Mouse (Mus musculus): ENCODE results near the gene Zfp629.

The Zfp629 gene

DNA sequence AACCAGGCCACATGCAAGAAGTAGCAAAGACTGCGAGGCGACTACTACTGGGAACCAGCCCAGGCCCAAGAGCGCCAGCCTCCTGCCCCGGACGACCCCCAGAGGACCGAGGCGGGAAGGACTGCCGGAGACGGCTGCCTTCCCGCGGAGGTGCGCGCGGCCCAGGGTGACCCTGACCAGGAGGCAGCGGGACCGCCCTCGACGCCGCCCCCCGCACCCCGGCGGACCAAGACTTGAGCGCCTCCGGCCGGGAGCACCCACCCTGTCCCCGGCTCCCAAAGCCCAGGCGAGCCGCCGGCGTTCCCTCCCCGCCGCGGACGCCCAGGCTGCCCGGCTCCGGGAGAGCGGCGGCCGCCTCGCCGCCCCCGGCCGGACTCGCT, 1.1 kb downstream of the Zfp629 start:
- peak; percentile 19 for DNase-seq (ENCODE audit: low read depth, low spot score)

DNA sequence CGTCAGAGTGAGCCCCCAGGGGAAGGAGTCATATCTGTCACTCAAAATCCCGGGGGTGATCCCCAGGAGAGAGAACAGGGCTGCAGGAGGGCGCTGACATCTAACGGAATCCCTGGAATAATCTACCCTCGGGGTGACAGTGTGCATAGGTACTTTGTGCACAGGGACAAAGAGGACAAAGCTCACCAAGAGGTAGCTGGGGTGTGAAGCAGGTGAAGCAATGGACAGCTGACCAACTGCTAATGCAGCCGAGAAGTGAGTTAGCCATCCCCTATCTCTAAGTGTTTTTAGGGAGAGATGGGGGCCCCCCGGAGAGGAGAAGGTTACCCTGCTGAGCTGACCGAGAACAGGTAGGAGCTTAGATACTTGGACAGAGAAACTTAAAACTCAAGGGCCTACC, 1.5 kb downstream of the Zfp629 start:
- DNase-seq (ENCODE audit: low read depth, low spot score) = no peak

DNA sequence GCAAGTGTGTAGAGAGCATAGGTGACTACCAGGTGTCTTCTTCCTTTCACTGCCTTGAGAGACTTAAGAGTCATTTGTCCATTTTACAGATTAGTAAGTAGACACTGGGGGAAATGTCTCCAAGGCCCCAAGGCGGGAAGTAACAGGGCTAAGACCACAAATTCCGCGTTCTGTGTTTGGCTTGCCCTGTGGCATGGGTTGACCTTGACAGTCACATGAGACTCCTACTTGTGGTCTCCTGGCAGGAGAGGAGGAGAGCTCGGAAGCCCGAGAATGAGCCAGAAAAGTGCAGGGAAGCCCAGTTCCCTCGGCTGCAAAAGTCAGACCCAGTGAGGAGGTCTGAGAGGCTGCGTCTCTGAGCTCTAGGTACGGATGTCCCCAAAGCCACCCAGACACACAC, 2.1 kb downstream of the Zfp629 start:
- no peak for DNase-seq (ENCODE audit: low read depth, low spot score)

DNA sequence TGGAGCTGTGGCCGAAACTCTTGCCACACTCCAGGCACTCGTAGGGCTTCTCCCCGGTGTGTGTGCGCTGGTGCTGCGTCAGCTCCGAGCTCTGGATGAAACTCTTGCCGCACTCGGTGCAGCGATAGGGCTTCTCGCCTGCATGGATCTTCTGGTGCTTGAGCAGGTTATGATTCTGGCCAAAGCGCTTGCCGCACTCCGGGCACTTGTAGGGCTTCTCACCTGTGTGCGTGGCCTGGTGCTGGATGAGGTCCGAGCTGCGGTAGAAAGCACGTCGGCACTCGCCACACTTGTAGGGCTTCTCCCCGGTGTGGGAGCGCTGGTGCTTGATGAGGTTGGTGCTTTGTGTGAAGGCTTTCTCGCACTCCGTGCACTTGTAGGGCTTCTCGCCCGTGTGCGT, 4.0 kb downstream of the Zfp629 start:
- no peak for DNase-seq (ENCODE audit: low read depth, low spot score)

DNA sequence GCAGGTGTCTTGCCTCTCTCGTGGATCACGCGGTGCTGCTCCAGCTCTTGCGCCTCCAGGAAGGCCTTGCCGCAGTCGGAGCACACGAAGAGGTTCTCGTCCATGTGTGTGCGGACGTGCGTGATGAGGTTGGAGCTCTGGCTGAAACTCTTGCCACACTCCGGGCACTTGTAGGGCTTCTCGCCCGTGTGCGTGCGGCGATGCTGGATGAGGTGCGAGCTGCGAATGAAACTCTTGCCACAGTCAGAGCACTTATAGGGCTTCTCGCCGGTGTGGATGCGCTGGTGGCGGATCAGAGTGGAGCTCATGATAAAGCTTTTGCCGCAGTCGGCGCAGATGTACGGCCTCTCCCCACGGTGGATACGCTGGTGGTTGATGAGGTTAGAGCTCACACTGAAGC, 4.6 kb downstream of the Zfp629 start:
- DNase-seq (ENCODE audit: low read depth, low spot score) = no peak

DNA sequence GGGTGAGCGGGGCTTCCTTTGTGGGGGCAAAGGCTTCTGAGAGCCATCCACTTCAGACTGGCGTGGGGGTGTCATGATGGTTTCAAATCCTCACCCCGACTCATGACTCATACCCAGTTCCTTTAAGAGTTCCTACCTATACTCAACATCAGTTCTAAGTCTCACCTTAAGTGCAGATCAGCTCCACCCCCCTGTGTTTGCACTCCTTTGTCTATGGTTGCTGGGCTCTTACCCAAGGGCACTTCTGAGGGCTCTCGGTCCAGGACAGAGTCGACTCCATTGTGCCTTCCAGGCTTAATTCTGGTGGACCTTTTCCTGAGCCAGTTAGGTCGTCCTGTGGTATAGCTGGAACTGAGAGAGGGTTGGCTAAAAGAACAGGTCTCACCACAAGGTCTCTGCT, 8.4 kb downstream of the Zfp629 start:
- DNase-seq (ENCODE audit: low read depth, low spot score) = no peak

DNA sequence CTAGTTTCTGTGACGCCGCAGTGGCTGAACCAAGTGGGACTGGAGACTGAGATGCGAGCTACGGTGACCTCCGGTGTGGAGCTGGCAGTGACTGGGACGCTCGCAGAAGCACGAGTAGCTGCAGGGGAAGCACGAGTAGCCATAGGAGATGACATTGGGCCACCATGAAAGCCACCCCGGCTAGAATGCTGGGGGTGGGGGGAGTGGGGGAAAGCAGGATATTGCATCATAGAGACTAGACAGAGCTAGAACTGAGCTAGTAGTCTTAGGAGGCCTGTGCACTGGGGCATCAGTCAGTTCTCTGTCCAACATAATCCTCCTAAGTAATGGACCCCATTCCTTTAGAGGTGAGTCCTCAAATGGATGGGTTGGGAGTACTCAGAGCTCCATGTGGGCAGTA, 11.3 kb downstream of the Zfp629 start:
- DNase-seq (ENCODE audit: low read depth, low spot score) = no peak

DNA sequence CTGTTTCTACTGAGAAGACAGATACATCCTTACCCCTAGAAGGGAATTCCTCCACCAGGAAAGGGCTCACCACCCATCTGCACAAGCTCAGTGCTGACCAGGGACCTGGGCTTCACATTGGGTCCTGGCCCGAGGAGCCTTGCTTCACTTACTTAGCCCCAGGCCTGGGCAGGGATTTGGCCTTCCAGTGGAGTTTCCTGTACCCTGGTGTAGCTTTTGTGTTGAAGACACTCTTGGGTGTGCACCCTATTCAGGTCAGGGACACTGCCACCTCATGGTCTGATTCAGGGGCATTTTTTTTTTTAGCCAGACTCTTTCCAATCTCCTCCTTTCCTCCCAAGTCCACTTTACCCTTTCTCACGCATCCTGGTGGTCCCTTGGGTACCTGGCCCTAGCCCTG, 12.7 kb downstream of the Zfp629 start:
- no peak for DNase-seq (ENCODE audit: low read depth, low spot score)

DNA sequence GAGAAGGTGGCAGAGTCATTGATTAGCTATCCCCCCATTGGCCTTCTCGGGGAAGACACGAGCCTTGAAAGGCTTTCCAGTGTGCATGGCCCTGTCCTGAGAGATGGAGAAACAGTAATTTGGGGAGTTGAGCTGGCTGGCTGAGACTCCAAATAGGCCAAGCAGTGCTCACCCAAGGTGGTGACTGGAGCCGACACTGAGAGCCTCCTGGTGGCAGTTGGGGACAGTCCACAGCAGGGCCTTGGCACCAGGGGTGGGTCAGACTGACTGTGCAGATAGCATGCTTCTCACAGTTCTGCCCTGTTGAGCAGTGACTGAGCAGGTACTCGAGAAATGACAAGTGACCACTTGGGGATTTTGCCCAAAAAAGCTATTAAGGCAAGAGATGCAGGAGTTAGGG, 13.9 kb downstream of the Zfp629 start:
- no peak for DNase-seq (ENCODE audit: low read depth, low spot score)

DNA sequence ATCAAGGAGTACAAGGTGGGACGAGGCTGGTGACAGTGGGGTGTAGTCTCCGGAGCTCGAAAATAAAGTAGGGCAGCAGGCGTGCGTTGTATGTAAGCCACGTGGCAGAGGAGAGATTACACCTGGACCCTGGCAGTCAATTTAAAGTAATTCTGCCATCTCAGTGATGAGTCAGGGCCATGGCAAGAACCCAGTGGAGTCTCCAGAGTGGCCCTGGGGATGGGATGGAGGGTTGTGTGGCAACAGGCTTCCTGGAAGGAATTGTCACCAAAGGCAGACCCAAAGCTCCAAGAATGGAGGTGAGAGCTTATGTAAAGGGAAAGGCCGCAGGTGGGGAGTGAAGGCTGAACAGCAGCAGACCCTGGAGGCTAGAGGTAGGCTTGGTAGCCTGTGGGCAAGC, 15.0 kb downstream of the Zfp629 start:
- DNase-seq (ENCODE audit: low read depth, low spot score) = no peak

DNA sequence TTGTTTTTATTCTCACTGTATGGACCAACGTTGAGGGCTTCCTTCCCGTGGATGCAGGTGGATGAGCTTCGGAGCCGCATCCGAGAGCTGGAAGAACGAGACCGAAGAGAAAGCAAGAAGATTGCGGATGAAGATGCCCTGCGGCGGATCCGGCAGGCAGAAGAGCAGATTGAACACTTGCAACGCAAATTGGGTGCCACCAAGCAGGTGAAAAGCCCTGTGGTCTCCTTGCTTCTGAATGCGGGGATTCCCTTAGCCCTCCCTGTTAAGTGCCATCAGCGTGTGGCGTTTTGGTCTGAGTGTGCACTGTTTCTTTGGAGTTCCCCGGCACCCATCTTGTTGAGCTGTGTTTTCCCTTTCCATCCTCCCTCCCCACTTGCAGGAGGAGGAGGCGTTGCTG, 18.9 kb downstream of the Zfp629 start:
- DNase-seq (ENCODE audit: low read depth, low spot score) = no peak

DNA sequence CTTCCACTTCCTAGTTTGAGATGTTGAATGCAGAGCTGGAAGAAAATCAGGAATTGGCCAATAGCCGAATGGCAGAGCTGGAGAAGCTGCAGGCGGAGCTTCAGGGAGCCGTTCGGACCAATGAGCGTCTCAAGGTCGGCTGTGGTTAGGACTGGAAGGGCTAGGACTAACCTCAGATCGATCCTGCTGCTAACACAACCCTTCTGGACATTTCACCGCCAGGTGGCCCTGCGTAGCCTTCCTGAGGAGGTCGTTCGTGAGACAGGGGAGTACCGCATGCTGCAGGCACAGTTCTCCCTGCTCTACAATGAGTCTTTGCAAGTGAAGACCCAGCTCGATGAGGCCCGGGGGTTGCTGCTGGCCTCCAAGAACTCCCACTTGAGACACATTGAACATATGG, 23.0 kb downstream of the Zfp629 start:
- DNase-seq (ENCODE audit: low read depth, low spot score) = no peak

DNA sequence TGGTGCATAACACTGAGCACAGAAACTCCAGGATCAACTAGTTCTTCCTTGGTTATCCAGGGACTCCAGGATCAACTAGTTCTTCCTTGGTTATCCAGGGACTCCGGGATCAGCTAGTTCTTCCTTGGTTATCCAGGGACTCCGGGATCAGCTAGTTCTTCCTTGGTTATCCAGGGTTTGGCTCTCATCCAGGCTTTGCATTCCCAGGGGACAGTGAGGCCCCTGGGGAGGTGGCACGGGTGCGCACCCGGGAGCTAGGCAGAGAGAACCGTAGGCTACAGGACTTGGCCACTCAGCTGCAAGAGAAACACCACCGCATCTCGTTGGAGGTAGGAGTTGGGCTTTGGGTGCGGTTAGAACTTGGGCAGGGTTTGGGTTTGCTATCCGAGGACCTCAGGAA, 24.5 kb downstream of the Zfp629 start:
- DNase-seq (ENCODE audit: low read depth, low spot score) = no peak

DNA sequence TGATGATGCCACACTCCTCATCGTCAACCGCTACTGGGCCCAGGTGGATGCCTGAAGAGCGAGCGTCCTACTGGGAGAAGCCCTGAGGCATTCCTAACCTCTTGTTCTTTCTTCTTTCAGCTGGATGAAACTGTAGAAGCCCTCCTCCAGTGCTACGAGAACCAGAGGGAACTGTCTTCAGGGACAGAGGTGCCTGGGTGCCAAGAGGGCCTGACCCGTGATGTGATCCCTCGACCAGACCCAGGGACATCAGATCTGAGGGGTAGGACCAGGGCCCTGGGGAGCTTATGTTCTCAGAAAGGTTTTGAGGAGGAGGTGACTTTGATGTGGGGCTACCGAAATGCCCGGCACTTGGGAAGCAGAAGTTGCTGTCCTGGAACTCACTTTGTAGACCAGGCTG, 26.0 kb downstream of the Zfp629 start:
- DNase-seq (ENCODE audit: low read depth, low spot score) = no peak

DNA sequence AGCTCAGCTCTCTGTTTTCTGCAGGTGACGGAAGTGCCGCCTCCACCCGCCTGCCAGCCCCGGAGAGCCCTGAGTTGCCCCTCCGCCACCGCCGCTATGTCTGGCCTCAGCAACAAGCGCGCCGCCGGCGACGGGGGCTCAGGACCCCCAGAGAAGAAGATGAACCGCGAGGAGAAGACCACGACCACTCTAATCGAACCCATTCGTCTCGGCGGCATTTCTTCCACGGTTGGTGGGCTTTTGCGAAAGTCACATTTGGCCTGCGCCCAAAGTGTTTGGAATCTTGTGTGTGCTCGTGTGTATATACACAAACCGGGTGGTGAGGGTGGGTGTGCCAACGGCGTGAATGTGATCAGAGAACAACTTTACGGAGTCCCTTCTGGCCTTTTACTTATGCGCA, 26.7 kb downstream of the Zfp629 start:
- DNase-seq (ENCODE audit: low read depth, low spot score) = no peak

DNA sequence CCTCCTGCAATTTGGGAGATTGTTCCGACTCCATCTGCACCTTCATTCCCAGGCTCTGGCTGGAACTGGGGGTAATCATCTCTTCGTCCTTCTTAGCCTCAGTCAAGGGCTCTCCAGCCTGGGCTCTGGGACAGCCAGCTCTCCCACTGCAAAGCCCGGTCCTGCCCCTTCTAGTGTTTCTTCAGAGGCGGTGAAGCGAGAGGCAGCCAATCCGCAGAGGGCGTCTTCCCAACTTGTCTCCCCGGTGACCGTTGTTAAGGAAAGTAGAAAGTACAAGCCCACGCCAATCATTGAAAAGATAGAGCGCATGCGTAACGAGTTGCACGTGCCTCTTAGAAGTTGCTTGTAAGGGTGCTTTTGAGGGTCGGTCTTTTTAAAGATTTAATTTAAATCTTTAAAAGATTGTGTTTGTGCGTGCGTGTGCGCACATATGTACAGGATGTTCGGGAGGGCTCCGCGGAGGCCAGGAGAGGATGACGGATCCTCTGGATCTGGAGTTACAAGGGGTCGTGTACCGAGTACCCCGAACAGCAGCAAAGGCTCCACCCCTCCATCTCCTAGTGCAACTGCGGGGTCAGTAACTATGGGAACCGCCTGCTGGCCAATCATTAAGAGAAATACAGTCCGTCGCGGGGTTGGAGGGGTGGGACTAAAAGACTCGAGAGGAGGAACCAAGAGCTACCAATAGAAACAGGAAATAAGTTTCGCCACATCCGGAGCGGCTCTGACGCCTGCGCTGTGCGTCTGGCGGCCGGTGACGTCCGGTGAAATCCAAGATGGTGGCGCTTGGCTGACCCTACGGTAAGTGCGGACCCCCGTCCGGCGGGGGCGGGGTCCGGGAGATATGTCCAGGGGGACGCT, 27.4 kb downstream of the Zfp629 start, which contains the start of the genes Ccdc189 and Rnf40:
TSS of gene Ccdc189 (minus strand) at position 585 of the 861 bp plus-strand sequence.
TSS of gene Rnf40 (plus strand) at position 757 of the 861 bp plus-strand sequence.
- DNase-seq (ENCODE audit: low read depth, low spot score) = peak; percentile 94

DNA sequence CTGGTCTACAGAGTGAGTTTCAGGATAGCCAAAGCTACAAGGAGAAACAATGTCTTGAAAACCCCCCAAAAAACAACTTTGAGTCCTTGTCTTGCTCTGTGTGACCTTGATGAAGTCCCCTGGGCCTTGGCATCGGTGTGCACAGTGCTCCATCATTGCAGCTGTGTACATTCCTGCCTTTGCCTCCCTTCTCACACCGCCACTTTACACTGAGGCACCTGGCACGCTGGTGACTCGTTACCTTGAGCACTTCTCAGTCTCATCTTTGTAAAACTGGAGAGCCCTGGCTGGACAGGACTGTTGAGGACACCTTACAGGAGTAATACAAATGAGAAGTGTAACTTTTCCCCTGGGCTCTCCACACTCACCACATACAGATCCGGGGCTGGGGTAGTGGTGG, 28.4 kb downstream of the Zfp629 start:
- DNase-seq (ENCODE audit: low read depth, low spot score) = no peak

DNA sequence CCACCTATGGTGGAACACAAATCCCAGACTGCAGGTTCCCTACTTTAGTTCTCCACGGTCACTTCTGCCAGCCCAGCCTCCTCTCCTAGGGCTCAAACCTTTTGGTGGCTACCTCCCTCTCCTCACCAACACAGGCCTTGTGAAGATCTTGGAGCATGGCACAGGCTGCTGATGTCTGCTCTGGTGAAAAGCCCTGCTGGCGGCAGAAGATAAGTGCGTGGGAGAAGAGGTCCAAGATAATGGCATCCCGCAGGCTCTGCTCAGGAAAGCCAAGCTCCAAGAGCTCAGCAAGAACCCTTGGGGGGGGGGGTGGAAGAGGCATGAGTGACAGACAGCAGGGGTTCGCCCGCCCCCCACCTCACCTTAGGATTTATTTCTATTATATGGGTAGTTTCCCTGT, 29.4 kb downstream of the Zfp629 start:
- no peak for DNase-seq (ENCODE audit: low read depth, low spot score)

DNA sequence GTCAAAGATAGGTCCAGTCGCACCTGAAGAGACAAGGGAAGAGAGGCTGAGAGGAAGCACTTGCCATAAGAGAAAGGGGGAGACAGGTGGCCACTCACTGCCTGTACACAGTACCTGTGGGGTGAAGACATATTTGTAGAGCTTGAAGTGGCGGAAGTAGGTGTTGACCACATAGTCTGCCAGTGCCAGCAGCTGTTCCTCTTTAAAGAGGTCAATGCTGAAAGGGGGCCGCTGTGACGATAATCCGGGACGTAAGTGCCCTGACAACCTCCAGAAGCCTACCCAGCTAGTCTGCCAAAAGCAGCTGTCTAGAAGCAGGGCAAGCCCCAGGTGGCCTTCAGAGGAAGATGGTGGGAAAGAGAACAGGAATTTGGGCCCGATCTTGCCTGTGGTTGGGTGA, 30.6 kb downstream of the Zfp629 start:
- no peak for DNase-seq (ENCODE audit: low read depth, low spot score)

DNA sequence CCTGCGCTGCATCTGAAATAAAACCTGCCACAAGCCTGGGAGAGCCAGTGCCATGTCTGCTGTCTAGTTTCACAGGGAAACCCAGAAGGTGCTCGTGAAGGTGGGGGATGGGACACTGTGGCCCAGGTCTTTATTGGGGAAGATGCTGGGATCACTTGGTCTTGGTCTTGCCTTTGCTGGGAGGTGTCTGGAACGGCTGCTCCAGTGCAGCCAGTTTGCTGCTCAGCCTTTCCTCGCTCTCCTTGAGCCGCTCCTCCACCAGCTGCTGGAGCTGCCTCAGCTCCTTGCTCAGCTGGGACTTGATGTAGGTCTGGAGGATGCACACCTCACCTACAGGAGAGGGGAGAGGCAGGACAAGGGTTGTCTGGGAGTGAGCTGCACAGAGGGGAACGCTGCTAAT, 32.3 kb downstream of the Zfp629 start:
- no peak for DNase-seq (ENCODE audit: low read depth, low spot score)

DNA sequence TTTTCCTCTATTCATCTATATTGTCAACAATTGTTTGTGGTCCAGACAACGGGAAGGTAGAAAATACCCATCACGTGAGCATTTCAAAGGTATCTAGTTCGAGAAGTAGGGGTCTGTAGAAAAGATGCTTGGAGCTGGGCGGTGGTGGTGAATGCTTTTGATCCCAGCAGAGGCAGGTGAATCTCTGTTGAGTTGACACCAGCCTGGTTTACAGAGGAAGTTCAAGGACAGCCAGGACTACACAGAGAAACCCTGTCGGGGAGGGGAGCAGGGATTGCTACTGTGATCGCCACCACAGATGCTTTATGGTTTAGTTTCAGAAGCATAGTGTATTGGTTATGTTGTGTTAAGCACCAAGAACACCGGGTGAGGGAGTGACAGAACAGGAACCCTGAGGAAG, 41.5 kb downstream of the Zfp629 start:
- no peak for DNase-seq (ENCODE audit: low read depth, low spot score)

DNA sequence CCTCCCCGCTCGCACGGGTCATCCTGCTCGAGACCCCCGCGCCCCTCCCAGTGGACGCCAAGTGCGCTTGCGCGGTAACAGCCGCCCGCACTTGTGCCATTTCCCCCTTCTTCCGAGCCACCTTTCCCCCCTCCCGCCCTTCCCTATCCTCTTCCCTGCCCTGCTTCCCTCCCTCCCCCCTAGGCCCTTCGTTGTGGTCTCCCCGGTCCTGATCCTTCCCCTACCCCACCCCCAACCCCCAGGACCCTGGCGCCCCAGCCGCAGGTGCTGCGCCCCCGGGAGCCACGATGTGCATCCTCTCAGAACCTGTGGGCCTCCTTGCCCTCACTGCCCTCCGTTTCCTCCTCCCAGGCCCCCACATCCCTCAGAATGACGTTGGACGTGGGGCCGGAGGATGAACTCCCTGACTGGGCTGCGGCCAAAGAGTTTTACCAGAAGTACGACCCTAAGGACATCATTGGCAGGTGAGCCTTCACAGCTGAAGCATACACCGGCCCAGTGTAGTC, 42.0 kb downstream of the Zfp629 start:
- no peak for DNase-seq (ENCODE audit: low read depth, low spot score)

DNA sequence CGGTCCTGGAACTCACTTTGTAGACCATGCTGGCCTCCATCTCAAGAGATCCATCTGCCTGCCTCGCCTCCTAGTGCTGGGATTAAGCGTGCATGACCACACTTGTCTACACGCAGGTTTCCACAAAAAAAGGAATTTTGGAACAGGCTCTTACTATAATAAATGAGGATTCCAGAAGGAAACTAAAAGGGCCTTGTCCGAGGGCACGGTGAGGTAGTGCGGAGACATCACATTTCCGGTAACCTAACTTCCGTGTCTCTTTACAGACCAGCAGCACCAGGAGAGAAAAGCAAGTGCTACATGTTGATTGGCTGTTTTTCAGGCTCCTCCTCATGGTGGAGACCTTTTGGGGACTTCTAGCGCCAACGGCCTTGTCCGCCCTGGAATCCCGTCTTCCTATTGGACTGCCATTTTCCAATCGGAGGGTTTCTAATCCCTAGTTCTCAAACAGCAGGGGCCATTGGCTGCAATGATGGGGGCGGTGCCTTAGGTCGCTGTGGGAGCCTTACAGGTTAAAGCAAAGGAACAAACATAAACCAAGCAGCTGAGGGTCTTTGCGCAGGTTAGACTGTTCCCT, 42.6 kb downstream of the Zfp629 start, which contains the start of gene Phkg2:
TSS of gene Phkg2 (plus strand) at position 446 of the 577 bp plus-strand sequence.
- DNase-seq (ENCODE audit: low read depth, low spot score) = peak; percentile 90

Measured in retina, postnatal 7 days (tissue).